Mouse (Mus musculus) heart, adult 8-10 months (tissue): Measurements from ENCODE around the gene Zfp292. TPM values are rescaled to one million over a fixed set of nuclear protein-coding genes. Genes with fewer than 3 reads are reported as not detected.

ENCODE experiments used
- DNase-seq: peaks from one replicate; pipeline ENCODE4 v3.0.0; 2022; ENCODE audit warnings: low spot score
- total RNA-seq, 4 experiments: library from RNA; stranded (reverse); gene quantifications; 2 replicates each; pipeline ENCODE4 v1.2.4; 2022

Zfp292 gene
- total RNA-seq, 4 experiments from 2014 or later: 13.0 to 16.2 (median 14.5) TPM

- no peak for DNase-seq
Measured at GRCm38 (mm10) chr4:34882291-34882769, 430 bp downstream of the Zfp292 start.

DNA sequence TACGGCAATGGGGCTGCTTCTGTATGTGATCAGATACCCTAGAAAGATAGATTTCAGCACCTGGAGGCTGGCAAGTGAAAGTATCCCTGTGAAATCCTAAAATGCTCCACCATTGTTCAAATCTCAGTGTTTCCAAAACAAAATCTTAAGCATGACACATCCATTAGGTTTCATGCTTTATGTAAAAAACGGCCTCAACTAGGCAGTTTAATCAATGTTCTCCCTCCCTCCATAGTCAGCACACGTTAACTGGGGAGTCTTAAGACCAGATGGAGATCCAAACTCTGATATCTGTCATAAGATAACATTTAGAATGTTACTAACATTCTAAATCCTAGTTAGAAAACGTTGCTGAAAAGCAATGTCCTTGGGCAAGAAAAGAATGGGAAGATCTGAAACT is 909 bp downstream of the Zfp292 start:
- no peak for DNase-seq

DNA sequence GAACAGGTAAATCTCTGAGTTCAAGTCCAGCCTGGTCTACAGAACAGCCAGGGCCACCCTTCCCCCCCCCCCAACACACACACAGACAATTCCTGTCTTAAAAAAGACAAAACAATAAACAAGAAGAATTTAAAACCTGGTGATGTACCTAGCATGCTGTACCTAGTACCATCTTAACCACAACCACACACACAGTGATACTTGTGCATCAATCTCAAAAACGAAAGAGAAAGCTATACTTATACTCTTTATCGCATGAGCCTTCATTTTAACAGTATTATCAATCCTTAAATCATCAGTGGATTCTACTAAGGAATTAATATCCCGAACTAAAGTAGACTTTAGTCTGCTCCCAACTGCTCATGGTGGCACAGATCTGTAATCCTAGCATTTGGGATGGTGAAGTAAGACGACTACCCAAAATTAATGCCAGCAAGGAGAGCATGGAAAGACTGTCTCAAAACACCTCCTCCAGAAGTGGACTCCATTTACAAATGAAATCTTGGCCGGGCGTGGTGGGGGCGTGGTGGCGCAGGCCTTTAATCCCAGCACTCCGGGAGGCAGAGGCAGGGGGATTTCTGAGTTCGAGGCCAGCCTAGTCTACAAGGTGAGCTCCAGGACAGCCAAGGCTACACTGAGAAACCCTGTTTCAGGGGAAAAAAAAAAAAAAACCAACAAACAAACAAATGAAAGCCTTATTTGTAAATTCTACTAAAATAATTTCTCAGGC is 1.7 kb downstream of the Zfp292 start:
- no peak for DNase-seq

DNA sequence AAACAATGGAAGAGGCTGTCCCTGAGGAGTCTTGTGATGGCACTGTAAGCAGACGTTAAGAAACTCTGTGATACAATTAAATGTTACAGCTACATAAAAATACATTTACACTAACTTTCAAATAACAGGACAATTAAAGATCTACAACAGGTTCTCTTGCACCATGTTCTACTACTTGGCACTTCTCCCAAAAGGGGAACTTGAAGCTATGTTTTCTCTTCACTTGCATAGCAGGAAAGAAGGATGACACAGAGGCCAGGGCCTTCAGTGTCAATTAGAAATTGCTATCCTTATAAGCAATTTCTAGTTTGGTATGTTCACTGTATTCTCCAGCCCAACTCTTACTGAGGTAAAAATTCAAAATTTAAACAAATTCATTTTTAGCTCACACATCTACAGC is 8.5 kb downstream of the Zfp292 start:
- no peak for DNase-seq

GRCm38 (mm10) chr4:34872896-34873495 is 9.8 kb downstream of the Zfp292 start:
- peak; percentile 32 for DNase-seq

DNA sequence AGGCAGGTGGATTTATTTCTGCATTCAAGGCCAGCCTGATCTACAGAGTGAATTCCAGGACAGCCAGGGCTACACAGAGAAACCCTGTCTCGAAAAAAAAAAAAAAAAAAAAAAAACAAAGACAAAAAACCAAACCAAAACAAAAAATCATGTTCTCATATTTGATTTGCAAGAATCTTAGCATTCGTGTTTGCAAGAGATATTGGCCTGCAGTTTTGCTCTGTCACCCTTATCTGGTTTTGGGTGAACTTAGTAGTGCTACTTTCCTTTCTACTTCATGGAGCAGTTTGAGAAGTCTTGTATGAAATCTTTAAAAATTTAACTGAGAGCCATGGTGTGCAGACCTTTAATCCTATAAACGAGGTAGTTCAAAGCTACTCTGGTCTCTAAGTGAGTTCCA is 12.9 kb downstream of the Zfp292 start:
- DNase-seq: no peak

GRCm38 (mm10) chr4:34861438-34861837 is 21.3 kb downstream of the Zfp292 start:
- no peak for DNase-seq

- DNase-seq: no peak
Measured at GRCm38 (mm10) chr4:34859416-34859815, 23.3 kb downstream of the Zfp292 start.

DNA sequence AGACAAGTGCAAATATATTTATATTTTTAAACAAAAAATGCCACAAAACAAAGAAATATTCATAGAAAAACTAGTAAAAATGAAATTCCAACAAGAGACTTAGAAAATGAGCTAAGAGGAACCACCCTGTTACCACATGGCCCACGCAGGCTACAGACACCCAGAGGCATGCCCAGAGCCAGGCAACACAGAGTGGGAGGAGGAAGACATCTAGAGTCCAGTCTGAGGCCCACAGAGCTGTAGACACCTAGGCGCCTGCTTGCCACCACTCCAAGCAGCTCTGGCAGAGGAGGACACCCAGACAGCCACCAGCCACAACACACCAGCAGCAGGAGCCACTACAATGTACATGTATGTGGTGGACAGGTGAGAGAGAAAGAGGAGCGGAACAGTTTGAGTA is 23.9 kb downstream of the Zfp292 start:
- DNase-seq: no peak

- DNase-seq: no peak
Measured at GRCm38 (mm10) chr4:34855966-34856365, 26.8 kb downstream of the Zfp292 start.

GRCm38 (mm10) chr4:34852051-34852450 is 30.7 kb downstream of the Zfp292 start:
- peak; percentile 20 for DNase-seq

DNA sequence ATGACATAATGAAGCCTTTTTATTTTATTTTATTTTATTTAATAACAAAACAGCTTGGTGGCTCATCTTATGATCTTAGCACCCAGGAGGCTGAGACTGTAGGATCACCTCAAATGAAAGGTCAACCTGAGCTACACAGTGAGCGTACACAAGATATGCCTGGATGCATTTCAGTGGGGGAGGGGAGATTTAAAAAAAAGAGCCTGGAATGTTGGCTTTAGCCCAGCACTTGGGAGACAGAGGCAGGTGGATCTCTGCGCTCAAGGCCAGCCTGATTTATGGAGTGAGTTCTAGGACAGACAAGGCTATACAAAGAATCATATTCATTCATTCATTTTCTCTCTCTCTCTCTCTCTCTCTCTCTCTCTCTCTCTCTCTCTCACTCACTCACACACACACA is 32.6 kb downstream of the Zfp292 start:
- DNase-seq: no peak

- DNase-seq: no peak
Measured at GRCm38 (mm10) chr4:34847679-34848309, 35.0 kb downstream of the Zfp292 start.

- no peak for DNase-seq
Measured at GRCm38 (mm10) chr4:34843839-34844238, 38.9 kb downstream of the Zfp292 start.

DNA sequence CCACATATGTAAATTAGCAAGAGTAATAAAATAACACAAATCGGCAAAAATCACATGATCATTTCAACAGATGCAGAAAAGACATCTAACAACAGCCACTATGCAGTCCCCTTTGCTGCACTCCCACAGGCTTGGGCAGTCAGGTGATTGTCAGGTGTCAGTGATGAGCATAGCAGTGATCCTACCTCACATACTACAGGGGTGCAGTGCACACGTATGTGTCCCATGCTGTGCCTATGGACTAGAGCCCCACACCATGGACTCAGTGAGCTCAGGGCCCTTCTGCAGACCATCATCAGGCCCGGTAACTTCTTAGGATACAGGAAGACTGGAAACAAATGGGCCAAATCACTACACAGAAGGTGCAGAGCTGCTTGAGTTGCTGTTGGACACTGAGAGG is 39.9 kb downstream of the Zfp292 start:
- no peak for DNase-seq

GRCm38 (mm10) chr4:34831496-34831895 is 51.3 kb downstream of the Zfp292 start:
- no peak for DNase-seq

DNA sequence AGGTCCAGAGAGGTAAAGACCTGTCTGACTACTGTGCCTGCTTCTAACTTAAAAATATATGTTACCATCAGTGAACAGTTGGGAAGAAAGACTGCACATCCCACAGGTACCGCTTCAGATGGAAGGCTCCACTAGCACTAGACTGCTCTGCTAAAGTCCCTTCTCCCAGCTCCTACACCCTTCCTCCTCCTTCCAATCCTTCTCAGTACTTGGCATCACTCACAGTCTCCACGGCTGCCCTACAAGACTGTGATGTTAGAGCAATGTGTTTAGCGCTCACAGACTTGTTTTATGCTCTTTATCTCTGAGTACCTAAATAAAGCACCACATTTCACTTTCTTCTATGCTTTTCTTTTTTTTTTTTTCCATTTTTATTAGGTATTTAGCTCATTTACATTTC is 53.3 kb downstream of the Zfp292 start:
- DNase-seq: no peak

GRCm38 (mm10) chr4:34823901-34824300 is 58.9 kb downstream of the Zfp292 start:
- peak; percentile 7 for DNase-seq

- no peak for DNase-seq
Measured at GRCm38 (mm10) chr4:34819904-34820303, 62.9 kb downstream of the Zfp292 start.

GRCm38 (mm10) chr4:34801166-34802034 is 81.4 kb downstream of the Zfp292 start:
- no peak for DNase-seq

DNA sequence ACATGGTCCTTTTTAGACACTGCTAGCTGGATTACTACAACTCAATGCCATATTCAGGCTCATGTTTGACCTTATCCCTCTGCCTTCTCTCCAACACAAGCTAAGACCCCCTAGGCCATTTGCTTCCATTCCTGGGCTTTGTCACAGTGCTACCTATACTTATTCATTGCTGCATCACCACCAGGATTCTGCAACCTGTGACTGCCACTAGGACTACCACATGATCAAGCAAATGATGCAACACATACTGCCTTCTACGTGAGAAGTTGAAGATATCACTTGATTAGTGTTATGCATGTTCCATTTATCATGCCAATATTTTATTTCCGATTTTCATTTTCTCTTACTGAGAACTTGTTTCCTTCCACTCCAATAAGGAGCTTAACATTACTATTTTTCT is 84.8 kb downstream of the Zfp292 start:
- no peak for DNase-seq
